Mouse (Mus musculus) Muller cell, postnatal 12 days (primary cell): ENCODE measurements around the gene Mmd2.
A peak's percentile ranks its signal among the peaks of the same experiment; 100 is the strongest.

ENCODE experiments used
- DNase-seq: peaks from one replicate; pipeline ENCODE4 v3.0.0-alpha.2; 2015; ENCODE audit errors: inconsistent ontology term

Gene Mmd2

DNA sequence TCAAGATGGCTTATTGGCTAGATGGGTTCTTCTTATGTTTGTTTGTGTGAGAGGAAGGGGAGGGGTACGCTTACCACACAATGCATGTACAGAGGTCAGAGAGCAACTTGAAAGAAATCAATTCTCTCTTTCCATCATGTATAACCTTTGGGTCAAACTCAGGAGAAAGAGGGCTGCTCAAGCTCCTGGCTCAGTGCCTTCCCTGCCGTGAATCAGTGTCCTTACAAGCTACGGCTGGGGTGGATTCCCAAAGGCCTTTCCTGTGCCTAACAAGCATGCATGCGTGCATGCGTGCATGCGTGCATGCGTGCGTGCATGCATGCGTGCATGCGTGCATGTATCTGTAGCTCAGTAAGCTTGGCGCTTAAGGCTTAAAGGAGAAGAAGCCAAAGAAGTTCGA, 3.3 kb downstream of the Mmd2 start:
- no peak for DNase-seq

DNA sequence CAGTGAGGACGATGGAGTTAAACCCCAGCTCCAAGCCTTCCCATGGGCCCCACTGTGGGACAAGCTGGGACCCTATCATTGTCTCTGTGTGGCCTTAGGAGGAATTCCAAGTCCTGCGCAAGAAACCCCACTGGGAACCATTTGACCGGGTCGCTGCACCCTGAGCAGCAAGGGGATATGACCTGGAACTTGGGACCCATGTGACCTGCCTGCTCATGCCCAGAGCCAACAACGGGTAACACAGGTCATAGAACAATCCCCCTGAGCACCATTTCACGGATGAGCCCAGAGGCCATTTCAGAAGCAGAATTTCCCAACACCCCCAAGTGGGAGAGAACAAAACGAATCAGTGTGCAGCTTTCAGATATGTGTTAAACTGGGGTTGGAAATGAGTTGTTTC, 4.2 kb downstream of the Mmd2 start:
- DNase-seq: no peak

DNA sequence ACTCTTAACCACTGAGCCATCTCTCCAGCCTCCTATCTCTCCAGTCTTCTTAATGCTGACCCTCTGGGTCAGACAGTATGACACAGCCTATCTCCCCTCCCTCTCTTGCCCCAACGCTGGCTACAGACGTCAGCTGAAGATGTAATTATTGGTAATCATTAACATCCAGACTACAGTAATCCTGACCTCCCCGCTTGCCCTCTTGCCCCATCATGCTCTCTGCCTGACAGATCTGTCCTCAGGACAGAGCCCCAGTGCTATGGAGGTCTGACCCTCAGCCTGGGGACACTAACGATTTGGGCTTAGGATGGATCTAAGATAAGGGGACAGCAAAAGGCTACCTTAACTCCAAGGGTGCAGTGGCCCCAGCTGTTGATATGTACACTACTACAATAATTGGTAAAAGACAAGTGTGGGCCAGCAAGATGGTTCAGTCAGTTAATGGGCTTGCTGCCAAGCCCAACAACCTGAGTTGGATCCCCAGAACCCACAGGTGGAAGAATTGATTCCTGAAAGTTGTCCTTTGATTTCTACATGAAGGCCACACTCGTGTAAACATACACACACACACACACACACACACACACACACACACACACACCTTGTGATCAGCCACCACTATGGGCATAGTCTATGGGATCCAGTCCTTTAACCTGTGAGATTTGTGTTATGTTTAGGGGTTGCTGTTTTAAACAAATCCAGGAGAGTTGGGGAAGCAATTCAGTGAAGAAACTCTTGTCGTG, 10.8 kb downstream of the Mmd2 start:
- DNase-seq: no peak

DNA sequence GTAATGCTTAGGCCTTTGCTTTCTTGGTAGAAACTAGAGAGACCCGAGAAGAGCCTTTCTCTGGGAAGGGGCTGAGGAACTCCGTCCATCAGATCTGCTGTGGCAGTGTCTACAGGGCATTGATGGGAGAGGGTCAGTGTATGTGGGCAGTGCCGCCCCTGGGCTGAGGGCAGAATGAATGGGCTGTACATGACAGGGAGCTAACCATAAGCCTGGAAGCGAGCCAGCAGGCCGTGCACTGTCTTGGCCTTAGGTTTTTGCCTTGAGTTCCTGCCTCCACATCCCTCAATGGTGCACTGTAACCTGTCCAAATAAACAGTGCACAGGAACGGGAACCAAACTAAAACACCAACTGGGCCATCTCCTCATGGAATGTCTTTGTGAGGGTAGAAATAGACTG, 11.9 kb downstream of the Mmd2 start:
- DNase-seq: no peak

DNA sequence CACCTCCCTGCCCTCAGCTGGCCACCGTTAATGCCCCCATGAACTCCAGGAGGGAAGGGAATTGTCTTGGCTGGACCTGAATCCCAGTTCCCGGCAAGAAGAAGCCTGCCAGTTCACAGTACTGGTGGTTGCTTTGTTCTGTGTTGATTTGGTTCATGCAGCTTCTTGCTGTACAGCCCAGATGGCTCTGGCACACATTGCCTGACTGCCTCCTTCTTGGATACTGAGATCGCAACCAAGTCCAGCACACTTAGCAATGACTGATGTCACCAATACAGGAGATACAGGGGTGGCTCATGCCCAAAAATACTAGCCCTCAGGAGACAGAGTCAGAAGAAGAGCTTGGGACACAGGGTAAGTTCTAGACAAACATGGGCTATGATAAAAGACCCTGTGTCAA, 12.9 kb downstream of the Mmd2 start:
- peak; percentile 19 for DNase-seq

DNA sequence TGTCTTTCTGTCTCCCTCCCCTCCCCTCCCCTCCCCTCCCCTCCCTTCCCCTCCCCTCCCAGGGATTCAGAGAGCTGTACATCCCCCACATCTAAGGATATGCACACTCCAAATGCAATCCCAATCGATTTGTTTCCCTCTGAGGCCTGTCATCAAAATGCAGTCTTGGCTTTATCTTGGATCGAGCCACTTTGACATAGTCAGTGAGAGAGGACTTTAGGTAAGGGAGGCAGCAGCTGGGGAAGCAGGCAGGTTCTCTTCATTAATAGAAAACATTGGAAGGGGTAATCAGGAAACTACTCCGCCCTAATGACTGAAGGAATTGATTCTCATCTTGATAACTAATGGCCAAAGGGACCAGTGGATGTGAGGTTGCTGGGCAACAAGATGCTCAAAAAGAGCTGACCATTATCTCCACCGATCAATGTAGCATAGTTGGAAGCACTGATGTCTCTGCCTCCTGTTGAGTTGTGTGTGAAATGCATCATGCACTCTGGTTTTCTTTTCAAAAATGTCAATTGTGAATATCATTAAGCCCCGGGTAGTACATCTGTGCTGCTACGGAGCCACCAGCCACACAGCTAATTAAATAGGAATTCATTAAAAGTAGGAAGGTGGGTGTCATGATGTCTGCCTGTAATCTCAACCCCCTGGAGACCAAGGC, 17.5 kb downstream of the Mmd2 start:
- no peak for DNase-seq

DNA sequence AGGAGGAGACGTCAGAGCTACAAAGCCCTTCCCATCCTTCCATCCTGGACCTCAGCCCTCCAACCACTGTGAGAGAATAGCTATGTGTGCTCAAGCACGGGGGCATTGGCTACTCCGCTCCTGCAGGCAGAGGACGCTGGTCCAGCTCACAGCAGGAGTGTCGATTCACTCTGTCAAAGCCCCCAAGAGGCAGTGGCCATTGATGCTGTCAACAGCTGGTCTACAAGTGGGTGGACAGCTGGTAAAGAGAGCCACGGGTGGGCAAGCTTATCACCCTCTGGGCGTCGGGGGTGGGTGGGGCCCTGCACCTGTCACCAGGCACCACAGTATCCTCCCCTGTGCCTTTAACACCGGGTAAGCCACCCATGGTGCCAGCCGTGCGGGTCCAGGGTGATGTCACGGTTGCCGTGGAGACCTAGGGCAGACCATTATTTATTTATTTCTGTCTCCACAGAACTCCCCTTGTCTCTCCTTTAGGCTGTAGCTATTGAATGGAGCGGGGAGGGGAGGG, 24.9 kb downstream of the Mmd2 start:
- DNase-seq: peak; percentile 40

DNA sequence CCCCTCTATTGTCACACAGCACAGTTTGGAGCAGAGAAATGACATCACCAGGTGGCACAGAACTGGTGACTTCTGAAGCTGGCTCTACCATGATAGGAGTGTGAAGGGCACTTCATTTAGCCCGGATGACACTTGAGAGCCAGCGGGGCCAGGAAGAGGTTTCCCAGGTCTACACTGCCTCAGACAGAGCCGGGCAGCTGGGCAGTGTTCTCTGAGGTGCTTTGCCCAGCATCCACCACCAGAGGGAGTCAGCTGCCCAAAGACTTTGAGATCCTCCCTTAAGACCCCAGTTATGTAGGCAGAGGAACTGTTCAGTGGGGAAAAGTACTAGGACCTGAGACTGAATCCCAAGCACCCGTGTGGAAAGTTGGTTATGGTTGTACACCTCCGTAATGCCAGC, 27.1 kb downstream of the Mmd2 start:
- DNase-seq: peak; percentile 44

DNA sequence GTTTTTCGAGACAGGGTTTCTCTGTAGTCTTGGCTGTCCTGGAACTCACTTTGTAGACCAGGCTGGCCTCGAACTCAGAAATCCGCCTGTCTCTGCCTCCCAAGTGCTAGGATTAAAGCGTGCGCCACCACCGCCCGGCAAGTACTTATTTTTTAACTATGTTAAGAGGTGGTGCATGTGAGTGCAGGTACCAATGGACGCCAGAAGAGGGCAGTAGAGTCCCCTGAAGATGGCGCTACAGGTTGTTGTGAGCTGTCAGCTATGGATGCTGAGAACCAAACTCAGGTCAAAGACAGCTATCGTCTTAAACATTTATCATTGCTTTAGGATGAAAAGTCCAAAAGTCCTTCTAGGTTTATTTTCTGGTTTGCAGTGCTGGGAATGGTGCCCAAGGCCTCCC, 30.4 kb downstream of the Mmd2 start:
- DNase-seq: no peak

DNA sequence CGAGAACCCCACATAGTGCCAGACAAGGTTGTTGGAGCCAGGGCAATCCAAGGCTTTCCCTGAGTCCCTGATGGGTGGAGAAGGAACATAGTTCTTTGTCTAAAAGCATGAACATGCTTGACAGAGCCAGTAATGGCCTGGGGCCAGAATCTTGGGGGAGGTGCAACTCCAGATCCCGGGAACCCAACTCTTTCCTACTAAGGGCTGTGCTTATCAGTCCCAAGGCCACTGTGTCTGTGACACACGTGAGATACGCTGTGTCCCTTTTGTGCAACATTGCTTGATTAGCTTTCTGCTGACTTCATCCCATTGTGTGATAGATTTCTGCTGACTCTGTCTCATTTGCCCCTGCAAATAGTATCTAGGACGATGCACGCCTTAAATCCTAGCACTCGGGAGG, 31.8 kb downstream of the Mmd2 start:
- no peak for DNase-seq

DNA sequence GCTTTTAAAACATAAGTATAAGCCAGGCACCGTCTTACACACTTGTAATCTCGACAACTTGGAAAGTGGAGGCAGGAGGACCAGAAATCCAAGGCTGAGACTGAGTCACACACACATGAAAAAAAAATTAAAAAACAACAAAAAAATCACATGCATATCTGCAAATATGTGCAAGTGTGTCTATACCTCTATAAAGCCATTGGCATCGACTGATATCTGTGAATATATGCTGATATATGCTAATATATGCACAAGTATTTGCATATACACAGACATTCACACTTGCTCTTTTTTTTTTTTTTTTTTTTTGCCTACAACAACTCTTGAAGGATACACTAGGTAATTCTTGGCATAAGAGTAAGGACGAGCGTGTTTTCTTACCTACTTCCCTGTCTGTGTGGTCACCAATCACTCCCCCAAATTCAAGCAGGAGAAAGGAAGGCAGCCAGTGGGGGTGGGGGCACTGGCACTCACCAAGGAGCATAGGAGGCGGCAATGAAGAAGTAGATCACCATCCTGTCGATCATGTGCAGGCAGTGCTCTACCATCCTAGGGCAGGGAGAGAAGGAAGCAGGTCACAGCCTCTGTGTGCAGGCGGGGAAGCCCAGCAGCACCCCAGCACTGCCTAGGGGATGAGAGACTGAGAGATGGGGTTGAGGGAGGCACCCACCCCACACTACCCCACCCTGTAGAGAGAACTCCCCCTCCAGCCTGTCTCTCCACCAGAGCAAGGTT, 34.1 kb downstream of the Mmd2 start:
- DNase-seq: no peak

DNA sequence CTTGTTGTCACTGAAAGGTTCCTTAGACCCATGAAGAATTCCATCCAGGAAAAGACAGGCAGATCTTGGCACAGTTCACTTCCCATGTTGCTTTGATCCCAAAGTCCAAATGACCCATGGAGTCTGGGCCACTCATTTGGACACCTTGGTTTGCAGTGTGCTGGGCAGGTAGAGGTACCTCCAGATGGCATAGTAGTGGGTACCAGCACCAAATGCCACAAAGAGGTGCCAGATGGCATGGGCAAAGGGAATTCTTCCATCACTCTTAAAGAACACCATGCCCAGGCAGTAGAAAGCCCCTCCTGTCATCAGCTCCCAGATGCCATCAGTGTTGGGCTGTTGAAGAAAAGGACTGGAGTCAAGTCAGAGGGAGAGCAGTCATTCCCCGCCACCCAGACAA, 44.0 kb downstream of the Mmd2 start:
- DNase-seq: no peak

DNA sequence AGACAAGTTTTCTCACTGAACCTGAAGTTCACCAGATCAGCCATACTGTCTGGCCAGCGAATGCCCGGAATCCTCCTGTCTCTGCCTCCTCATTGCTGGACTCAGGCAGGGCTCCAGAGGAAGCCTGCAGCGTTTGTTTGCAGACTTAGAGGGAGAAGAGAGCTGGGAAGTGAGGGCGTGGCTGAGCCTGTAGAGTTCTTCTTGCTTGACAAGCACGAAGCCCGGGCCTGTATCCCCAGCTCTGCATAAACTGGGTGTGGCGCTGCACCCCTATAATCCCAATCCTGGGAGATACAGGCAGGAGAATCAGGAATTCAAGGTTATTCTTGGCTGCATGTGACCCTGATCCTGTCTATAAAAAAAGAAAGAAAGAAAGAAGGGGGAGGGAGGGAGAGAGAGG, 48.3 kb downstream of the Mmd2 start:
- DNase-seq: no peak

DNA sequence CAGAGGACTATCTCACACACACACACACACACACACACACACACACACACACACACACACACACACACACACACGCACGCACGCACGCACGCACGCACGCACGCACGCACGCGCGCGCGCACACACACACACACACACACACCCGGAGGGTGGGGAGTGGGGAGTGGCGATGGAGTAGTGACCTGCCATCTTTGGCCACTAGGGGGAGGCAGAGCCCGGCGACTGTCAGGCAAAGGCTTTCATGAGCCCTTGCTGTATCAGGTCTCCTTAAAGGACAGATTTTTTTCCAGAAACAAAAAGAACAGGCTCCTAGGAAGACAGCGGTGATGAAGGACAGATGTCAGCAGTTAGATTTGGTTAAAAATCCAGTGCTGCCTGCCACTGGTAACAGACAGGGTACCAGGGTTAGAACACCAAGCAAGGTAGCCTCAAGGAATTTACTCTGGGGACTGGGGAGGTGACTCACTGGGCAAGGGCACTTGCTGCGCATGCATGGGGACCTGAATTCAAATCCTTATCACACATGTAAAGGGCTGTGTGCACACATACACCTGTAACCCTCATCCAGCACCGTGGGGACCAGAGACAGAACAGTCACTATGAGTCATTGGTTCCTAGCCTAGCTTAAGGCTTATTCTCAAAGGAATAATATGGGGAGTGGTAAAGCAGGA, 51.1 kb downstream of the Mmd2 start:
- DNase-seq: peak; percentile 78

DNA sequence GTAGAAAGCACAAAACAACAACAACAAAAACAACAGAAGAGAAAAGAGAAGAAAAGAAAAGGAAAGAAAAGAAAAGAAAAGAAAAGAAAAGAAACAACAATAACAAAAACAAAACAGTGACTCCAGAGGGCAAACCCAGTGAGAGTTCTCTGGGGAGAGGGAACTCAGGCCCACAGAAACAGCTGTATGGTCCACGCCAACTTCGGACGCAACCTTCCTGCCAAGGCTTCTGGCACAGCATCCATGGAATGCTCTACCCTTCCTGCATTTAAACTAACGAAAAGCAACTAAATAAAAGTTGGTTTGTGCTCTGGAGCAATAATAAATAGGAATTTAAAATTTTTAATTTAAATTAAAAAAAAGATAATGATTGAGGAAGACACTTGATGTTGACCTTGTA, 51.9 kb downstream of the Mmd2 start:
- DNase-seq: no peak

DNA sequence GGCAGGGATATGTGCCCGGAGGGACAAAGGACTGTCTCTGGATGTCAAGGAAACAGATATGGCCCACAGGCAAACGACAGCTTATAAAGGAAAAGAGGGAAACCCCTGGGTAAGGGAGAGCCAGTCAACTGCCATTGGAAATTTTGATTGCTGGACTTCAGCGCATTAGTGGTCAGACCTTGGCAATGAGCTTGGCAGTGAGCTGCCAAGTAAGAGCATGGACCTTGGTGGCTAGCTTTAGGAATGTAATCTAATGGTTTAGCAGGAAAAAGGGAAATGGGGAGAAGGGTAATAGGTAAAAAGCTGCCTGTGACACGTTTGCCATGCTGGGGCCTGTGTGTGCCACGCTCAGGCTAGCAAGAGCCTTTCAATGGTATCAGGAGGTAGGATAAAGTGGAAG, 52.7 kb downstream of the Mmd2 start:
- DNase-seq: no peak

DNA sequence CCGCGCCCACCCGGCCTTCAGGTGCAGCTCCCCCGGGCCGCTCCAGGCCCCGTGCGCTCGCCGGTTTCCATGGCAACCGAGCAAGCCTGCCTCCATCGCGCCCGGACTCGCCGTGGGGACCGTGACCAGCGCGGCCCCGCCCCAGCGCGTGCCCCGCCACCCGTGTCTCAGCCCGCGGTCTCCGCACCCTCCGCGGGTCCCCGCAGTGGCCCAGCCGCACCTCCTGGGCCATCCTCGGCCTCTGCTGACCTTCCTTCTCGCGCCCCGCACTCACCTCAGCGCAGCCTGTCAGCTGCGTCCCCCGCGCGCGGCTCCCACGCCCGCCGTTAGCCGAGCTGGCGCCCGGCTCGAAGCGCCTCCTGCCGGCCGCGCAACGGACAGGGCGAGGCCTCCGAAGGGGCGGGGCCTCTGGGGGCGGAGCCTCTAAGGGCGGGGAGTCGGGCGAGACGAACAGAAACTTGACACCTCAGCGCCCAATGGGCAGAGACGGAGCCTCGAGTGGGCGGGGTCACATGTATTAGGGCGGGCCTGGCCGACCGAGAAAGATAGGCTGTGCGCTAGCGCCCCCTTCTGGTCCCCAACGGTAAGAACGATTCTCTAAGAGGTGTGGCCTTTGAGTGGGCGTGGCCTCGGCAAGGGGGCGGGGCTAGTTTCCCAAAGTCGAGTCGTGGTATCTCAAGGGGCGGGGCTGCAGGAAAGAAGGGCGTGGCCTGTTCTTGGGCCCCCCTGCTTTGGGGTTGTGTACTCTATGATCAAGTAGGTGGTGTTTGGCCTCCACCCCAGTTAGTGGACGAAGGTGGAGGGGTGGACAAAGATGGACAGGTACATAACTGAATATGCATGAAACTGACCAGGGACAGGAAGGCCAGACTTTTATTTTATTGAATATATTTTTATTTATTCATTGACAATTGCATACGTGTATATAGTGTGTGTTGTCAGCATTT, 57.6 kb downstream of the Mmd2 start, which contains the start of gene Radil:
TSS of gene Radil (minus strand) at position 393 of the 947 bp plus-strand sequence.
- DNase-seq: peak; percentile 99

DNA sequence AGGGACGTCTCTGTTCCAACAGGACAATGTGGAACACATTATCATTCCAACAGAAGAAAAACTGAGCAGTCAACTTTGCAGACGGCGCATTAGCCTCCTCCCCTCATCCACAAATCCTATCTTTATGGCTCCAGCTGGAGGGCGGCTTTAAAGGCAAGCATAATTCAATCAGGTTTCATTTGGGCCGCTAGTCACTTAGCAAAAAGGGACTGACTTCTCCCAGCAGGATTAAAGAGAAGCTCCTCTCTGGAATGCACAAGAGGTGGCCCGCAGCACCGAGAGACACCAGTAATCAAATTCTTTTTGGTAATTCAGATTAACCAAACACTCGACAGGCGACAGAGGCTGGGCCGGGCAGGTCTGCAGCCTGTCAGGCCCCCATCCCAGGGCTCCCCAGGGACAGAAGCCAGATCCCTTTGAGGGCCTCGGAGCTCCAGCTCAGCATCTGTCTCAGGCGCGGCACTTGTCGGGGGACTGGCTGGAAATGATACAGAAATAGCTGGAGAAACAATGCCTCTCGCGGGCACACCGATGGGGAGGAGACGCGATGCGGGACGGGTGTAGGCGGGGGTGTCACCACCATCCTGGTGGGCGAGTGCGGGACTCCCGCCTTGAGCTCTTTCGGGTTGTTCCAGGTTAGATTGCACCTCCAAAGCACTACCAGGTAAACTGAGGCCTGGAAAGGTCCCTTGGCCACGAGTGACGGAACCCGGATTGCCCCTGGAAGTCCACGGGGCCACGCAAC, 58.5 kb downstream of the Mmd2 start:
- DNase-seq: peak; percentile 50

DNA sequence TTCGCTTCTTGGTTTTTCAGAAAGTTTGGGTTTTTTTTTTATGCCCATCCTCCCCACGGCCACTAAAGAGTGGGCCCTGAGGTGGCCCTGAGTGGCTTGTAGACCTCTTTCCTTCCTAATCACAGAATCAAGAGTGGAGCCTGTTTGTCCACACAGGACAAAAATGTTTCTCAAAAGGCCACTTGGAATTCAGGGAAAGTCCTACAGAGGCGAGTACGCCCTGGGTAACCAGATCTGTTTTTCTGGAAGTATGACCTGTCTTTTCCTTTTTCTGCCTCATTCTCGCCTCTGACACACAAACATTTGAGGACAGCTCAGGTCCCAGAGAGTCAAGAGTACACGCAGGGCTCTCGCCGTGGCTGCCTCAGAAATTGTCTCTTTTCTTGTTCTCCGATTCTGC, 59.2 kb downstream of the Mmd2 start:
- no peak for DNase-seq

DNA sequence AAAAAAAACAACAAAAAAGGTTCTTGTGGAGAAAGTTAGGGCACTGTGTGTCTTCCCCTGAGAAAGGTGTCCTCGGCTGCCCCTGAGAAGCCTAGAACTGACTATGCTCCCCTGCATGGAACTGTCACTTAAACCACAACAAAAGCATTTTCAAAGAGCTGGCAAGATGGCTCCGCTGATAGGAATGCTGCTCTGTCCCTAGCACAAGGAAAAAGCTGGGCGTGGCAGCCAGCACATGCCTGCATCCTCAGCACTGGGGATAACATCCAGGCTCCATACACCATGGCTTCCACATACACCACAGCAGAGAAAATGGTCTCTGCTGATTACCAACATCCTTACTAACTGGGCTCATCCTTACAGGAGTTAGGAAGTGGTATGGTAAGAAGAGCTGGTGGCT, 61.5 kb downstream of the Mmd2 start:
- no peak for DNase-seq
